Mouse (Mus musculus): ENCODE results near the gene Zc3h18. TPM values are rescaled to one million over a fixed set of nuclear protein-coding genes. Genes with fewer than 3 reads are reported as not detected.

The Zc3h18 gene
- total and polyA plus RNA-seq, 2 experiments from 2014 or later: 25.3 to 25.6 TPM

- DNase-seq (ENCODE audit: low spot score): no peak
- ATAC-seq: no peak
- 79% methylated on average over 7 of the region's 7 CpGs for WGBS
- Histone ChIP-seq H3K9ac (replicated peaks; ENCODE audit: low read length) (no peak overlapping the region), H3K9me3 (ENCODE audit: low read length) (no peaks in the 10 kb centered on the region), H3K4me1 (ENCODE audit: insufficient read depth, low read length) (no peaks in the 10 kb centered on the region), H3K27ac (no peak overlapping the region), H3K27me3 (ENCODE audit: insufficient read depth, low read length) (no peaks in the 10 kb centered on the region), H3K4me3 (ENCODE audit: low read length) (no peak overlapping the region), H3K36me3 (ENCODE audit: insufficient read depth, low read length) (no peaks in the 10 kb centered on the region), H3K4me2 (ENCODE audit: low read depth, low read length) (no peak overlapping the region)
- no peak for TF ChIP-seq CTCF (IDR thresholded peaks at IDR 0.05; ENCODE audit: low read depth)
Measured at GRCm38 (mm10) chr8:122451161-122451703, 74.8 kb downstream of the Zc3h18 start.

- no peaks in the 10 kb centered on the region for H3K4me1 ChIP-seq (ENCODE audit: insufficient read depth, low read length)
- 90% methylated on average over 9 of the region's 10 CpGs for WGBS
- no peak for ATAC-seq
Measured at GRCm38 (mm10) chr8:122452154-122452553, 75.7 kb downstream of the Zc3h18 start.

GRCm38 (mm10) chr8:122454409-122454808 is 78.0 kb downstream of the Zc3h18 start:
- Histone ChIP-seq H3K27me3 (ENCODE audit: insufficient read depth, low read length) (peaks cover 2% of the 10 kb centered on the region; the same call in 1 of the 2 replicates), H3K9me3 (ENCODE audit: low read length) (no peaks in the 10 kb centered on the region), H3K4me1 (ENCODE audit: insufficient read depth, low read length) (no peaks in the 10 kb centered on the region), H3K27ac (no peak overlapping the region), H3K4me2 (ENCODE audit: low read depth, low read length) (no peak overlapping the region), H3K4me3 (ENCODE audit: low read length) (no peak overlapping the region), H3K36me3 (ENCODE audit: insufficient read depth, low read length) (no peaks in the 10 kb centered on the region), H3K9ac (replicated peaks; ENCODE audit: low read length) (no peak overlapping the region)
- ATAC-seq (no peak), DNase-seq (ENCODE audit: low spot score) (no peak)
- TF ChIP-seq CTCF (IDR thresholded peaks at IDR 0.05; ENCODE audit: low read depth): no peak
- 87% methylated on average over 6 of the region's 6 CpGs for WGBS

More at GRCm38 (mm10) chr8:122452154-122452553, 75.7 kb downstream of the Zc3h18 start:
- no peak overlapping the region for H3K27ac ChIP-seq
- H3K4me2 ChIP-seq (ENCODE audit: low read depth, low read length): no peak overlapping the region
- no peak overlapping the region for H3K9ac ChIP-seq (replicated peaks; ENCODE audit: low read length)
- no peak overlapping the region for H3K4me3 ChIP-seq (ENCODE audit: low read length)
- H3K27me3 ChIP-seq (ENCODE audit: insufficient read depth, low read length): no peaks in the 10 kb centered on the region
- H3K36me3 ChIP-seq (ENCODE audit: insufficient read depth, low read length): no peaks in the 10 kb centered on the region
- H3K9me3 ChIP-seq (ENCODE audit: low read length): no peaks in the 10 kb centered on the region
- TF ChIP-seq CTCF (IDR thresholded peaks at IDR 0.05; ENCODE audit: low read depth): no peak
- no peak for DNase-seq (ENCODE audit: low spot score)

GRCm38 (mm10) chr8:122457171-122457570 is 80.8 kb downstream of the Zc3h18 start:
- H3K4me3 ChIP-seq (ENCODE audit: low read length): no peak overlapping the region
- no peak overlapping the region for H3K27ac ChIP-seq
- no peaks in the 10 kb centered on the region for H3K4me1 ChIP-seq (ENCODE audit: insufficient read depth, low read length)
- 80% methylated on average over 11 of the region's 11 CpGs for WGBS
- H3K9me3 ChIP-seq (ENCODE audit: low read length): no peaks in the 10 kb centered on the region
- no peak overlapping the region for H3K4me2 ChIP-seq (ENCODE audit: low read depth, low read length)
- TF ChIP-seq CTCF (IDR thresholded peaks at IDR 0.05; ENCODE audit: low read depth): no peak
- peaks cover 7% of the 10 kb centered on the region for H3K27me3 ChIP-seq (ENCODE audit: insufficient read depth, low read length)
- no peak for ATAC-seq
- no peaks in the 10 kb centered on the region for H3K36me3 ChIP-seq (ENCODE audit: insufficient read depth, low read length)
- no peak overlapping the region for H3K9ac ChIP-seq (replicated peaks; ENCODE audit: low read length)
- no peak for DNase-seq (ENCODE audit: low spot score)

- H3K4me1 ChIP-seq (ENCODE audit: insufficient read depth, low read length): no peaks in the 10 kb centered on the region
- TF ChIP-seq CTCF (IDR thresholded peaks at IDR 0.05; ENCODE audit: low read depth): peak; percentile 58
- no peak for DNase-seq (ENCODE audit: low spot score)
- WGBS: 43% methylated on average over 5 of the region's 6 CpGs
- H3K9me3 ChIP-seq (ENCODE audit: low read length): no peaks in the 10 kb centered on the region
- H3K4me3 ChIP-seq (ENCODE audit: low read length): no peak overlapping the region
- H3K36me3 ChIP-seq (ENCODE audit: insufficient read depth, low read length): no peaks in the 10 kb centered on the region
- no peak overlapping the region for H3K9ac ChIP-seq (replicated peaks; ENCODE audit: low read length)
- no peak for ATAC-seq
- H3K27me3 ChIP-seq (ENCODE audit: insufficient read depth, low read length): peaks cover 7% of the 10 kb centered on the region
- H3K27ac ChIP-seq: no peak overlapping the region
- no peak overlapping the region for H3K4me2 ChIP-seq (ENCODE audit: low read depth, low read length)
Measured at GRCm38 (mm10) chr8:122459218-122459900, 83.0 kb downstream of the Zc3h18 start.

- TF ChIP-seq CTCF (IDR thresholded peaks at IDR 0.05; ENCODE audit: low read depth): no peak
- Histone ChIP-seq H3K9ac (replicated peaks; ENCODE audit: low read length) (no peak overlapping the region), H3K27me3 (ENCODE audit: insufficient read depth, low read length) (peaks cover 7% of the 10 kb centered on the region), H3K4me1 (ENCODE audit: insufficient read depth, low read length) (no peaks in the 10 kb centered on the region), H3K9me3 (ENCODE audit: low read length) (no peaks in the 10 kb centered on the region), H3K4me2 (ENCODE audit: low read depth, low read length) (peak overlapping the region; percentile 61), H3K36me3 (ENCODE audit: insufficient read depth, low read length) (no peaks in the 10 kb centered on the region), H3K27ac (no peak overlapping the region), H3K4me3 (ENCODE audit: low read length) (peak overlapping the region; percentile 34; the same call in 1 of the 2 replicates)
- ATAC-seq (no peak), DNase-seq (ENCODE audit: low spot score) (no peak)
- 27% methylated on average over 7 of the region's 7 CpGs for WGBS
Measured at GRCm38 (mm10) chr8:122459990-122460389, 83.6 kb downstream of the Zc3h18 start.
